Mouse (Mus musculus): ENCODE measurements around the gene Slc2a3. TPM values are rescaled to one million over a fixed set of nuclear protein-coding genes. Genes with fewer than 3 reads are reported as not detected.
"Not testable (repeated sequence)": the region's sequence is repeated elsewhere in the genome, so short reads cannot be mapped to it uniquely, and the experiment has no call there.

The Slc2a3 gene
- polyA plus RNA-seq, 1 experiment from 2014 or later, result 12.8 TPM

DNA sequence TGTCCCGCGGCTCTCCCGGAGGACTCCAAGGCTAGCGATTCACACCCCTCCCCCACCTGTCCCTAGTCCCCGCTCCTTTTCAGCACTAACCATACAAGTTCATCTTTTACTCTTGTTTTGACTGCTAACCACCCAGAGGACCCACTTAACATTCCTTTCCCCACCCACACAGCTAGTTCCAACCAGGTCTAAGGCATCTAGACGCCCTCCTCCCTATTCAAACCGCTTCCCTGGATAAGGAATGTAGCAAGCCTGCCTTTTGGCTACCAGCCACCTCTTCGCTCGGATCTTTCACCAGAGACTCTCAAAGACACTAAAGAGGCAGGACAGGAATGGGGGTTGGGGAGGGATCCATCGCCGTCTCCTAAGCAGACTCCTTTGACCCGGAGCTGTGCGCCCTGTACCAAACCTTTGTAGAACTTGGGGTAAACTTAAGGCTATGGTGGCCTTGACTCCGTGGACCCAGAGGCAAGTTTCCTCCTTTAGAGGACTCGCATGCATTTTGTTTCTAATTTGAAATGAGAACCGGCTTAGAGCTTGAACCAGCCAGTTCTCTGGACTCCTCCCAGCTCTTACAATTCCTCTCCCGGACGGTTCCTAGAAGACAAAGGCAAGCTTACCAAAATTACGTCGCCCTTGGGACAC, 98.8 kb downstream of the Slc2a3 start:
- no peaks in the 10 kb centered on the region for H3K27me3 ChIP-seq (ENCODE audit: control insufficient read depth, insufficient read depth, low read length)
- WGBS, result 5% methylated on average over 20 of the region's 20 CpGs
- H3K4me3 ChIP-seq (ENCODE audit: low read depth, low read length), result peak overlapping the region; percentile 13; the same call in 1 of the 2 replicates
- peak overlapping the region; percentile 67; the same call in 1 of the 2 replicates for H3K27ac ChIP-seq (ENCODE audit: low read length)
- peak overlapping the region; percentile 35 for H3K4me2 ChIP-seq (replicated peaks; ENCODE audit: low read depth, low read length)
- H3K9ac ChIP-seq (replicated peaks; ENCODE audit: low read depth, low read length), result 0 out of 2 replicates have a peak overlapping the region, but pooled peaks have one; percentile 14
- H3K9me3 ChIP-seq (ENCODE audit: control insufficient read depth, low read depth, low read length), result no peaks in the 10 kb centered on the region
- ATAC-seq (ENCODE audit: insufficient number of reproducible peaks, insufficient read depth, low FRiP score, low read depth), result peak; percentile 85; the same call in 1 of the 2 replicates
- H3K36me3 ChIP-seq (ENCODE audit: control insufficient read depth, insufficient read depth, low read length), result no peaks in the 10 kb centered on the region
- peaks cover 3% of the 10 kb centered on the region; the same call in 1 of the 2 replicates for H3K4me1 ChIP-seq (ENCODE audit: control insufficient read depth, insufficient read depth, low read length)

DNA sequence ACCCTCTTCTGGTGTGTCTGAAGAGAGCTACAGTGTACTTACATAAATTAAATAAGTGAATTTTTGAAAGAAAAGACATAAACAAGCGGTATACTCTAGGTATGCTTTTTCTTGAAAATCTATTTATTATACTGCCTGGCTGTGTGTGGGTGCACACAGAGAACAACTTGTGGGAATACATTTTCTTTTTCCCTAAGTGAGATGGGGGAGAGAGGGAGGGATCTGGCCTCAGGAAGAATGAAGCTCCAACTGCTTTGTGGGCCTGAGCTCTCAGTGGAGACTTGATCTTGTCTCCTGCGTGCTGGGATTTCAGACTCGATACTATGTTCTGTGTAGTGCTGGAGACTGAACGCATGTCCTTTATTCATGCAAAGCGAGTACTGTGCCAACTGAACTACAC, 99.6 kb downstream of the Slc2a3 start:
- WGBS, result 79% methylated on average over 5 of the region's 5 CpGs
- no peaks in the 10 kb centered on the region for H3K9me3 ChIP-seq (ENCODE audit: control insufficient read depth, low read depth, low read length)
- no peak overlapping the region for H3K4me2 ChIP-seq (replicated peaks; ENCODE audit: low read depth, low read length)
- peaks cover 3% of the 10 kb centered on the region; the same call in 1 of the 2 replicates for H3K4me1 ChIP-seq (ENCODE audit: control insufficient read depth, insufficient read depth, low read length)
- H3K27ac ChIP-seq (ENCODE audit: low read length), result no peak overlapping the region
- no peak overlapping the region for H3K4me3 ChIP-seq (ENCODE audit: low read depth, low read length)
- no peaks in the 10 kb centered on the region for H3K36me3 ChIP-seq (ENCODE audit: control insufficient read depth, insufficient read depth, low read length)
- no peak overlapping the region for H3K9ac ChIP-seq (replicated peaks; ENCODE audit: low read depth, low read length)
- no peaks in the 10 kb centered on the region for H3K27me3 ChIP-seq (ENCODE audit: control insufficient read depth, insufficient read depth, low read length)
- no peak for ATAC-seq (ENCODE audit: insufficient number of reproducible peaks, insufficient read depth, low FRiP score, low read depth)

DNA sequence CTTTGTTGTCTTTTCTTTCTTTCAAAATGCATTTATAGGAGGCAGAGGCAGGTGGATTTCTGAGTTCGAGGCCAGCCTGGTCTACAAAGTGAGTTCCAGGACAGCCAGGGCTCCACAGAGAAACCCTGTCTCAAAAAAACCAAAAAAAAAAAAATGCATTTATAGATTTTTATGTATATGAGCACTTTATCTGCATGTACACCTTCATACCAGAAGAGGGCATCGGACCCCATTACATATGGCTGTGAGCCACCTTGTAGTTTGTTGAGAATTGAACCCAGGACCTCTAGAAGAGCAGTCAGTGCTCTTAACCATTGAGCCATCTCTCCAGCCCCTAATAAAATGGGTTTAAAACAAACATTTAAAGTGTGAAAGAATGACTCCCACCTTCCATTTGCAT, 101.8 kb downstream of the Slc2a3 start:
- H3K36me3 ChIP-seq (ENCODE audit: control insufficient read depth, insufficient read depth, low read length); H3K27ac ChIP-seq (ENCODE audit: low read length); H3K4me2 ChIP-seq (replicated peaks; ENCODE audit: low read depth, low read length); H3K9ac ChIP-seq (replicated peaks; ENCODE audit: low read depth, low read length); H3K4me1 ChIP-seq (ENCODE audit: control insufficient read depth, insufficient read depth, low read length); H3K9me3 ChIP-seq (ENCODE audit: control insufficient read depth, low read depth, low read length); H3K27me3 ChIP-seq (ENCODE audit: control insufficient read depth, insufficient read depth, low read length); ATAC-seq (ENCODE audit: insufficient number of reproducible peaks, insufficient read depth, low FRiP score, low read depth); H3K4me3 ChIP-seq (ENCODE audit: low read depth, low read length): not testable (repeated sequence)
- 82% methylated on average over 2 of the region's 2 CpGs for WGBS

DNA sequence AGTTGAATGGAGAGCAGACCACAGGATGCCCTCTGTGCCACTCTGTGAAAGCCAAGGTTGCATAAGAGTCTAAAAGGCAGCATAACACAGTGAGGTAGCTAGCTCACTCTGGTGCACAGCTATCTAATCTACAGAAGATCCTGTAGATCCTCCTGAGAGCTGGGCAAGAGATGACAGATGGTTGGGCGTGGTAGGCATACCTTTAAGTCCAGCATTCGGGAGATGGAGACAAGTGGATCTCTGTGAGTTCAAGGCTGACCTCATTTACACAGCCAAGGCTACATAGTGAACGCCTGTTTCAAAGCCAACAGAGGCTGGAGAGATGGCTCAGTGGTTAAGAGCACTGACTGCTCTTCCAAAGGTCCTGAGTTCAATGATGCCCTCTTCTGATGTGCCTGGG, 106.0 kb downstream of the Slc2a3 start:
- no peak for ATAC-seq (ENCODE audit: insufficient number of reproducible peaks, insufficient read depth, low FRiP score, low read depth)
- Histone ChIP-seq H3K27me3 (ENCODE audit: control insufficient read depth, insufficient read depth, low read length) (no peaks in the 10 kb centered on the region), H3K27ac (ENCODE audit: low read length) (no peak overlapping the region), H3K4me2 (replicated peaks; ENCODE audit: low read depth, low read length) (no peak overlapping the region), H3K4me3 (ENCODE audit: low read depth, low read length) (no peak overlapping the region), H3K4me1 (ENCODE audit: control insufficient read depth, insufficient read depth, low read length) (no peaks in the 10 kb centered on the region), H3K9ac (replicated peaks; ENCODE audit: low read depth, low read length) (no peak overlapping the region), H3K9me3 (ENCODE audit: control insufficient read depth, low read depth, low read length) (no peaks in the 10 kb centered on the region), H3K36me3 (ENCODE audit: control insufficient read depth, insufficient read depth, low read length) (no peaks in the 10 kb centered on the region)
- 85% methylated on average over 3 of the region's 3 CpGs for WGBS

DNA sequence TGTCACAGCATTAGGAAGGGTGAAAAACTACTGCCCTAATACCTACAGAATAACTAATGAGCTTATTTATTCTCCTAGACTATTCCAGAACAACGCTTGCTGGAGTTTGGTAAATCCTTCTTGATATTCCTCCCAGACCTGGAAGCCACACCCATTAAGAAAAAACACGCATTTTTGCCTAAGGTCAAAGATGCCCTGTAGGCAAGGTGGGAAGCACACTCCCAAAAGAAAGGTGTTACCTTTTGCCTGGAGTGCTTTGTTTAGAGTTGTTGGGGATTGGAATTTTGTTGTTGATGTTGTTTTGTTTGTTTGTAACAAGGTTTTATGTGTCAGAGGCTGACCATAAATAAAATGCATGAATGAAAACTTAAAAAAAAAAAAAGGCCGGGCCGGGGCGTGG, 111.4 kb downstream of the Slc2a3 start:
- Histone ChIP-seq H3K4me2 (replicated peaks; ENCODE audit: low read depth, low read length) (no peak overlapping the region), H3K4me3 (ENCODE audit: low read depth, low read length) (no peak overlapping the region), H3K27ac (ENCODE audit: low read length) (no peak overlapping the region), H3K27me3 (ENCODE audit: control insufficient read depth, insufficient read depth, low read length) (no peaks in the 10 kb centered on the region), H3K9ac (replicated peaks; ENCODE audit: low read depth, low read length) (no peak overlapping the region), H3K9me3 (ENCODE audit: control insufficient read depth, low read depth, low read length) (no peaks in the 10 kb centered on the region), H3K4me1 (ENCODE audit: control insufficient read depth, insufficient read depth, low read length) (no peaks in the 10 kb centered on the region), H3K36me3 (ENCODE audit: control insufficient read depth, insufficient read depth, low read length) (no peaks in the 10 kb centered on the region)
- 85% methylated on average over 5 of the region's 5 CpGs for WGBS
- ATAC-seq (ENCODE audit: insufficient number of reproducible peaks, insufficient read depth, low FRiP score, low read depth), result no peak

DNA sequence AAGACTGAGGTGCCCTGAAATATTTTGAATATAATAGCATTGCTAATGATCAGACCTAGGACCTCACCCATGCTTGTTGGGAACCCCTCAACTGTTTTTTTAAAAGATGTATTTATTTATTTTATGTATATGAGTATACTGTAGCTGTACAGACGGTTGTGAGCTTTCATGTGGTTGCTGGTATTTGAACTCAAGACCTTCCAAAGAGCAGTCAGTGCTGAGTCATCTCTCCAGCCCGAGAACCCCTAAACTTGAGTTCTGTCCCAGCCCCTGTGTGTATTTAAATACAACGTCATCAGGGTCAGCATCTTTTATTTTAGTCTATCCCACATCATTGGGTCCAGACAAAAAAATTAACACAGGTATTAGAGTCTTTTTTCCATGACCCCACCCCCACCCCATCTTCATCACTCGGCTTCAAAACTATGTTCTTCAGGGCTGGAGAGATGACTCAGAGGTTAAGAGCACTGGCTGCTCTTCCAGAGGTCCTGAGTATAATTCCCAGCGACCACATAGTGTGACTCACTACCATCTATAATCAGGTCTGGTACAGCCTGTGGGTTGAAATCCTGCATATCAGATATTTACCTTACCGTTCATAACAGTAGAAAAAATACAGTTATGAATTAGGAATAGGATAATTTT, 111.9 kb downstream of the Slc2a3 start:
- no peak overlapping the region for H3K9ac ChIP-seq (replicated peaks; ENCODE audit: low read depth, low read length)
- WGBS, result 78% methylated on average over 6 of the region's 6 CpGs
- no peak overlapping the region for H3K4me2 ChIP-seq (replicated peaks; ENCODE audit: low read depth, low read length)
- H3K4me1 ChIP-seq (ENCODE audit: control insufficient read depth, insufficient read depth, low read length), result no peaks in the 10 kb centered on the region
- no peak for ATAC-seq (ENCODE audit: insufficient number of reproducible peaks, insufficient read depth, low FRiP score, low read depth)
- H3K36me3 ChIP-seq (ENCODE audit: control insufficient read depth, insufficient read depth, low read length), result no peaks in the 10 kb centered on the region
- no peak overlapping the region for H3K4me3 ChIP-seq (ENCODE audit: low read depth, low read length)
- H3K27ac ChIP-seq (ENCODE audit: low read length), result no peak overlapping the region
- no peaks in the 10 kb centered on the region for H3K27me3 ChIP-seq (ENCODE audit: control insufficient read depth, insufficient read depth, low read length)
- no peaks in the 10 kb centered on the region for H3K9me3 ChIP-seq (ENCODE audit: control insufficient read depth, low read depth, low read length)

DNA sequence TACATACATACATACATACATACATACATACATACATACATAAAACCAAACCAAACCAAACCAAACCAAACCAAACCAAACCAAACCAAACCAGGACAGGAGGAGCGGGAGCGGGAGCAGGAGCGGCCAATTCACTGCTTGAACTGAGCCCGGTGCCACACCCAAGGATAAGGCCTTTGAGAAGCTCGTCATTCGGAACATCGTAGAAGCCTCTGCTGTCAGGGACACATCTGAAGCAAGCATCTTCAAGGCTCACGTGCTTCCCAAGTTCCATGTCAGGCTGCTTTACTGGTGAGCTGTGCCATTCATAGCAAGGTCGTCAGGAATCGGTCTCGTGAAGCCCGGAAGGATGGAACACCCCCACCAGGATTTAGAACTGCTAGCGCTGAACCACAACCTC, 114.7 kb downstream of the Slc2a3 start:
- Histone ChIP-seq H3K9me3 (ENCODE audit: control insufficient read depth, low read depth, low read length) (no peaks in the 10 kb centered on the region), H3K36me3 (ENCODE audit: control insufficient read depth, insufficient read depth, low read length) (no peaks in the 10 kb centered on the region), H3K27ac (ENCODE audit: low read length) (no peak overlapping the region), H3K27me3 (ENCODE audit: control insufficient read depth, insufficient read depth, low read length) (no peaks in the 10 kb centered on the region), H3K4me3 (ENCODE audit: low read depth, low read length) (no peak overlapping the region), H3K4me2 (replicated peaks; ENCODE audit: low read depth, low read length) (no peak overlapping the region), H3K9ac (replicated peaks; ENCODE audit: low read depth, low read length) (no peak overlapping the region), H3K4me1 (ENCODE audit: control insufficient read depth, insufficient read depth, low read length) (no peaks in the 10 kb centered on the region)
- WGBS, result 86% methylated on average over 13 of the region's 13 CpGs
- ATAC-seq (ENCODE audit: insufficient number of reproducible peaks, insufficient read depth, low FRiP score, low read depth), result no peak

DNA sequence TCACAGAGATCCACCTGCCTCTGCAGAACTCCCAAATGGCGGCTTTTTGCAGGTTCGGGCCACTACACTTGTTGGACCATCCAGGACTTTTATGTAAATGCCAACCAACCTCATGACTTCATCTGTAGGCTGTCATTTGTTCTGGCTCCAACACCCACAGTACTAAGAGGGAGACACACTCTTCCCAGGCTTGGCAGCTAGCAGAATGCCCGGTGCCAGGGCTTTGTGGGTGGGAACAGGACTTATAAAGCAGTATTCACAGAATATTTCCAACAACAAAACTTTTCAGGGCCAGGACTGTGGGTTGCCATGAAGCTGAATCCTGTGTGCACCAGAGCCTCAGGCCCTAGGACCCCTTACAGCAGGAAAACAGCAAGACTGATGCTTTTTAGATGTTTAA, 118.8 kb downstream of the Slc2a3 start:
- no peaks in the 10 kb centered on the region for H3K27me3 ChIP-seq (ENCODE audit: control insufficient read depth, insufficient read depth, low read length)

More for the DNA sequence above, 118.8 kb downstream of the Slc2a3 start:
- Histone ChIP-seq H3K4me2 (replicated peaks; ENCODE audit: low read depth, low read length) (no peak overlapping the region), H3K27ac (ENCODE audit: low read length) (no peak overlapping the region), H3K4me3 (ENCODE audit: low read depth, low read length) (no peak overlapping the region), H3K9ac (replicated peaks; ENCODE audit: low read depth, low read length) (no peak overlapping the region), H3K9me3 (ENCODE audit: control insufficient read depth, low read depth, low read length) (no peaks in the 10 kb centered on the region), H3K4me1 (ENCODE audit: control insufficient read depth, insufficient read depth, low read length) (no peaks in the 10 kb centered on the region), H3K36me3 (ENCODE audit: control insufficient read depth, insufficient read depth, low read length) (no peaks in the 10 kb centered on the region)
- no peak for ATAC-seq (ENCODE audit: insufficient number of reproducible peaks, insufficient read depth, low FRiP score, low read depth)
- WGBS, result 86% methylated on average over 3 of the region's 3 CpGs

Data from stomach, embryonic 14.5 days (tissue).